Mouse (Mus musculus) forebrain, embryonic 14.5 days (tissue): ENCODE results near the gene Fus. TPM values are rescaled to one million over a fixed set of nuclear protein-coding genes. Genes with fewer than 3 reads are reported as not detected.

Source experiments
- ATAC-seq: fragments of 200-750 bp; cut with Nextera tagmentation; 2 replicates; pipeline ENCODE4 v1.8.0; 2017; ENCODE audit warnings: mild to moderate bottlenecking, moderate library complexity
- DNase-seq: peaks from one replicate; pipeline ENCODE4 v3.0.0-alpha.2; 2015; ENCODE audit warnings: low spot score
- H3K27ac ChIP-seq: fragments of 300-500 bp; sonication (generic); 2 replicates; pipeline ENCODE4 v1.5.1; 2014; ENCODE audit warnings: low read depth, mild to moderate bottlenecking, control low read depth, low read length, moderate library complexity
- H3K27me3 ChIP-seq: fragments of 300-500 bp; sonication (generic); replicated peaks from 2 replicates; pipeline ENCODE4 v1.6.1; 2014; ENCODE audit warnings: low read length, control low read depth, mixed read lengths; ENCODE audit not compliant: control insufficient read depth, insufficient read depth
- H3K36me3 ChIP-seq: fragments of 300-500 bp; sonication (generic); 2 replicates; pipeline ENCODE4 v1.6.1; 2014; ENCODE audit warnings: low read length, control low read depth; ENCODE audit not compliant: control insufficient read depth, insufficient read depth
- H3K4me1 ChIP-seq: fragments of 300-500 bp; sonication (generic); 2 replicates; pipeline ENCODE4 v1.6.1; 2014; ENCODE audit warnings: antibody characterized with exemption, low read length, control low read depth; ENCODE audit not compliant: control insufficient read depth, insufficient read depth
- H3K4me2 ChIP-seq: fragments of 300-500 bp; sonication (generic); 2 replicates; pipeline ENCODE4 v1.6.1; 2014; ENCODE audit warnings: mild to moderate bottlenecking, control low read depth, low read length
- H3K4me3 ChIP-seq: fragments of 300-500 bp; sonication (generic); 2 replicates; pipeline ENCODE4 v1.5.1; 2014; ENCODE audit warnings: low read depth, low read length, control low read depth
- H3K9ac ChIP-seq: fragments of 300-500 bp; sonication (generic); 2 replicates; pipeline ENCODE4 v1.6.1; 2014; ENCODE audit warnings: mild to moderate bottlenecking, low read length, control low read depth, moderate library complexity
- H3K9me3 ChIP-seq: fragments of 300-500 bp; sonication (generic); replicated peaks from 2 replicates; pipeline ENCODE4 v1.6.1; 2016; ENCODE audit warnings: low read length, control low read depth, mixed read lengths; ENCODE audit not compliant: control insufficient read depth
- WGBS: fragments of 180-500 bp; shearing (Covaris S2); extraction: QIAGEN DNeasy Blood & Tissue Kit; methylation state at CpG from one replicate; pipeline ENCODE4 v1.1.7; 2014; 5-methylcytosine and 5-hydroxymethylcytosine counted together
- polyA plus RNA-seq: library from polyadenylated mRNA; unstranded; fragments of >200 nt; fragmentation: Nextera tagmentation; extraction: Ambion mirVana; gene quantifications from 2 replicates; pipeline ENCODE4 v1.2.1, GENCODE M21; 2014

Gene Fus
- polyA plus RNA-seq, 1 experiment from 2014 or later = 60.1 TPM

DNA sequence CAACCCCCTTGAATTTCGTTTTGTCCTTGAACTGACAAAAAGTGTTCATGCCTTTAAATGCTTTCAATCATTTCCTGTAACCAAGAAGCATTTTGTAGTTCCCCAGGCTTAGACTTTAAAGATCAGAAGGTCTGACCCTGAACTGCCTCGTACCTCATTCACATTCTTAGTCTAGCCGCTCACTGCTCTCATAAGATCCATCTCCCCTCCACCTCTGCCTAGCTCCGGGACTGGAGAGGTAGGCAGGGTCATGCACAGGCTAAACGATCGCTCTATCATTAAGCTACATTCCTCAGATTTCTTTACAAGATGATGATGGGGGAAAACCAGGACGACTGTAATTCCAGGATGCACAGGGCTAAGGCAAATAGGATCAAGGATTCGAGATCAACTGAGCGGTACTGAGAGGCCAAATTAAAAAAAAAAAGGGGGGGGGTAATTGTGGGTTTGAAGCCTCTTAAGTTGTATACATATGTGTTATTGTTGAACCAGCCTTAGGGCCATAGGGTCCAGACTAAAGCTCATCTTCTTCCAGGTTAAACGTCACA is 812 bp upstream of the Fus start:
- no peaks in the 10 kb centered on the region for H3K27me3 ChIP-seq
- DNase-seq (no peak), ATAC-seq (no peak)

DNA sequence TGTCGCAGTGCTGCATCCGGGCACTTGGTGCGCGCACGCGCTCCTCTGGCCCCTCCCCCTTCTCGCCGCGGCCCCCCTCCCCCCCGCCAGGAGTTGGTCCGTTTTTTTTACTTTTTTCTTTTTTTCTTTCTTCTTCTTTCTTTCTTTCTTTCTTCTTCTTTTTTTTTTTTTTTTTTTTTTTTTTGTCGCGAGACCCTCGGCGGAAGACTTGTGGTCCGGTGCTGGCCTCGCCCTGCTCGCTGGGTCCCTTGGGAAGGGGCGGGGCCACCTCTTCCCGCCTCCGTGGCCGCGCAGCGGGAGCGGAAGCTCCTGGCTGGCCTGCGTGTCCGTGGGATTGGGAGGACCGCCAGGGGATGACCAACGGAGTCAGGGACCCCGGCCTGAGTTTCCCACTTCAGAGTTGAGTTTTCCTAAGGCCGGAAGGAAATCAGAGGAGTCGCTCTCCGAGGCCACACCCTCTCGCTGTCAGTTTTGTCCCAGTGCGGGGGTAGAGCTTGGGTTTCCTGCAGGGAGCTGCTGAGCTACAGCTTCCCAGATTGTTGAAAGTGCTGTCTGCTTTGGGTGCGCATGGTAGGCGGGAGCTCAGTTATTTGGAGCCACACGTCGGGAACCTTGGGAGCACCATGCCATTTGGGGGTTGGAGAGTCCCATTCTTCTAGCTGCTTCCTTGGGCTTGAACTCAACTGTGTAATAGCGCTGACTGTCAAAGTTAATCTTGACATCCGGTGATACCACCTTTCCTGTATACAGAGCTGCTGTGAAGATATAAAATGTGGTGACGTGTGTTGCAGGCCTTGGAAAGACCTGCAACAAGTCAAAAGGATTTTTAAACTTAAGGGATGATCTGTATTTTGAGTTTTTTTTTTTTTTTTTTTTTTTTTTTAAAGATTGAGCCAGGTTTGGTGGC is 918 bp downstream of the Fus start:
- Histone ChIP-seq H3K27me3 (no peaks in the 10 kb centered on the region), H3K27ac (peak overlapping the region; percentile 90), H3K4me1 (peaks cover 18% of the 10 kb centered on the region), H3K4me2 (peak overlapping the region; percentile 93), H3K36me3 (peaks cover 40% of the 10 kb centered on the region), H3K9me3 (no peaks in the 10 kb centered on the region), H3K4me3 (peak overlapping the region; percentile 72), H3K9ac (peak overlapping the region; percentile 89)
- under 1% methylated on average over 40 of the region's 42 CpGs for WGBS
- DNase-seq (peak; percentile 69), ATAC-seq (peak; percentile 37)

More for the DNA sequence above, 812 bp upstream of the Fus start:
- Histone ChIP-seq H3K4me2 (peak overlapping the region; percentile 78), H3K9ac (peak overlapping the region; percentile 89), H3K27ac (peak overlapping the region; percentile 90), H3K36me3 (peaks cover 22% of the 10 kb centered on the region), H3K9me3 (no peaks in the 10 kb centered on the region), H3K4me1 (peaks cover 18% of the 10 kb centered on the region), H3K4me3 (peak overlapping the region; percentile 72)
- 12% methylated on average over 10 of the region's 10 CpGs for WGBS

DNA sequence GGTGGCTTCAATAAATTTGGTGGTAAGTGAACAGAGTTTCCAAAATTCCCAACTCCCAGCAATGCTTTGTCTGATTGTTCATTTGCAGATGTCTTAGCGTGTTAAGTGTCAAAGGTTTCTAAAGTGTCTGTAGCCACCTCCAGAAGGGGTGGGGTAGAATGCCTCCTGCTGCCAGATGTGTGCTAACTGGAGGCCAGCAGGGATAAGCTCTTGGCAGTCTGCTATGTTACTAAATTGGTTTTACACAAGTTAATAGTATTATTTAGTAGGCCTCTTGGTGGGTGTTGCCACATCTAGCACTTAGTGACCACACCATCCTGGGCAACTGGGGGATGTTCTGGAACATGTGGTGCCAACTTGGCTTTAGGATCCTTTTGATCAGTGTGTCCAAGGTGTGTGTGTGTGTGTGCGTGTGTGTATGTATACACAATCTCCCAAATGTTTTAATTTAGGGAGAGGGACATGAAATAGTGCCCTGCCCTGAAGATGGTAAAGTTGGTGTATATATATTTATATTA is 7.2 kb downstream of the Fus start:
- H3K27ac ChIP-seq = no peak overlapping the region
- no peak overlapping the region for H3K4me2 ChIP-seq
- 75% methylated on average over 2 of the region's 2 CpGs for WGBS
- DNase-seq (no peak), ATAC-seq (no peak)
- H3K4me1 ChIP-seq = peaks cover 7% of the 10 kb centered on the region
- H3K9me3 ChIP-seq = no peaks in the 10 kb centered on the region
- no peaks in the 10 kb centered on the region for H3K27me3 ChIP-seq
- no peak overlapping the region for H3K9ac ChIP-seq
- no peak overlapping the region for H3K4me3 ChIP-seq
- peaks cover 97% of the 10 kb centered on the region for H3K36me3 ChIP-seq

DNA sequence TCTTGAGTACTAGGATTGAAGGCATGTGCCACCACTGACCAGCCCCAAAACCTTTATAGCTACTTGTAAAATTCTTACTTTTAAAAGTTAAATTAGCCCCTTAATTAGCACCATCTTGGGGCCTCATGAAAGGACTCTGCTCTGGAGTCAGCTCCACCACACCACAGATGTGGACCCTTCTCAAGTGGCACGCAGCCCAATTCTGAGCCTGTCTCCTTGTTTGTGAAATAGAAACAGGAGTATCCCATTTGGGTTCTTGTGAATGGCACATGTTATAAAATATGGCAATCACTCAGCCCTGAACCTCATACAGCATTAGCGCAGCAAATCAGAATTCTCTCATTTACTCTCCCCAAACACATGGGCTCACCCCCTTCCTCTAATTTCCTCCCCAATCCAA is 11.6 kb downstream of the Fus start:
- Histone ChIP-seq H3K4me3 (no peak overlapping the region), H3K9ac (no peak overlapping the region), H3K4me1 (no peaks in the 10 kb centered on the region), H3K27ac (no peak overlapping the region), H3K27me3 (no peaks in the 10 kb centered on the region), H3K36me3 (peaks cover 97% of the 10 kb centered on the region), H3K9me3 (no peaks in the 10 kb centered on the region), H3K4me2 (no peak overlapping the region)
- ATAC-seq (no peak), DNase-seq (no peak)
- 93% methylated on average over 2 of the region's 2 CpGs for WGBS

DNA sequence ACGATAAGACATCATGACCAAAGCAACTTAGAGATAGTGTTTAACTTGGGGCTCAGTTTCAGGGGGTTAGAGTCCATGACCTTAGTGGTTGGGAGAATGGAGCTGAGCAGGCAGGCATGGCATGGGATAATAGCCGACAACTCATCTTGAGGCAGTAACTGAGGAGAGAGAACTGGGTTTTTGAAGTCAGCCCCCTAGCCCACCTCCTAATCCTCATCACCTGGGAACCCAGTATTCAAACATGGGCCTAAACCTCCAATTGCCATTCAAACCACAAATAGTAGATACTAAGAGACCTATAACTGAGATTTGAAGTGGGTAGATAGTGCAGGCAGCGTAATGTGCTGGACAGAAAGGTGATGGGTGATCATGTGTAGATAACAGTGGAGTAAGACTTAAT is 13.3 kb downstream of the Fus start:
- H3K4me3 ChIP-seq = no peak overlapping the region
- no peak overlapping the region for H3K9ac ChIP-seq
- DNase-seq (no peak), ATAC-seq (no peak)
- H3K27ac ChIP-seq = no peak overlapping the region
- no peaks in the 10 kb centered on the region for H3K9me3 ChIP-seq
- WGBS = 96% methylated on average over 3 of the region's 3 CpGs
- H3K27me3 ChIP-seq = no peaks in the 10 kb centered on the region
- peaks cover 97% of the 10 kb centered on the region for H3K36me3 ChIP-seq
- no peaks in the 10 kb centered on the region for H3K4me1 ChIP-seq
- H3K4me2 ChIP-seq = no peak overlapping the region

DNA sequence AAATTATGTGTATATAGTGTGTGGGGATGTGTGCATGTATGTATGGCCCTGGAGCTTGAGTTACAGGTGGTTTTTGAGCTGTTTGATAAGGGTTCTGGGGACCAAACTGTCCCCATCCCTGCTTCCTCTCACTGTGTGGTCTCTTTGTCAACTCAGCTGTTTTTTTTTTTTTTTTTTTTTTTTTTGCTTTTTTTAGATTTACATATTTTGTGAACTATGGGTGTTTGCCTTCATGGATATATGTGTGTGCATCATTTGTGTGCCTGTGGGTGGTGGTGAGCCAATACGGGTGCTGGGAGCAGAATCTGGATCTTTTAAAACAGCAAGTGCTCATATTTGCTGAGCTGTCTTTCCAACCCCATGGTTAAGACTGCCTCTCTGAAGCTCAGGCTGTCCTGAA is 21.6 kb downstream of the Fus start:
- H3K36me3 ChIP-seq = peaks cover 74% of the 10 kb centered on the region
- no peak overlapping the region for H3K9ac ChIP-seq
- H3K4me3 ChIP-seq = no peak overlapping the region
- no peak overlapping the region for H3K4me2 ChIP-seq
- H3K9me3 ChIP-seq = no peaks in the 10 kb centered on the region
- ATAC-seq (no peak), DNase-seq (no peak)
- no peaks in the 10 kb centered on the region for H3K27me3 ChIP-seq
- H3K4me1 ChIP-seq = no peaks in the 10 kb centered on the region
- 93% methylated on average over 1 of the region's 1 CpGs for WGBS
- H3K27ac ChIP-seq = no peak overlapping the region

DNA sequence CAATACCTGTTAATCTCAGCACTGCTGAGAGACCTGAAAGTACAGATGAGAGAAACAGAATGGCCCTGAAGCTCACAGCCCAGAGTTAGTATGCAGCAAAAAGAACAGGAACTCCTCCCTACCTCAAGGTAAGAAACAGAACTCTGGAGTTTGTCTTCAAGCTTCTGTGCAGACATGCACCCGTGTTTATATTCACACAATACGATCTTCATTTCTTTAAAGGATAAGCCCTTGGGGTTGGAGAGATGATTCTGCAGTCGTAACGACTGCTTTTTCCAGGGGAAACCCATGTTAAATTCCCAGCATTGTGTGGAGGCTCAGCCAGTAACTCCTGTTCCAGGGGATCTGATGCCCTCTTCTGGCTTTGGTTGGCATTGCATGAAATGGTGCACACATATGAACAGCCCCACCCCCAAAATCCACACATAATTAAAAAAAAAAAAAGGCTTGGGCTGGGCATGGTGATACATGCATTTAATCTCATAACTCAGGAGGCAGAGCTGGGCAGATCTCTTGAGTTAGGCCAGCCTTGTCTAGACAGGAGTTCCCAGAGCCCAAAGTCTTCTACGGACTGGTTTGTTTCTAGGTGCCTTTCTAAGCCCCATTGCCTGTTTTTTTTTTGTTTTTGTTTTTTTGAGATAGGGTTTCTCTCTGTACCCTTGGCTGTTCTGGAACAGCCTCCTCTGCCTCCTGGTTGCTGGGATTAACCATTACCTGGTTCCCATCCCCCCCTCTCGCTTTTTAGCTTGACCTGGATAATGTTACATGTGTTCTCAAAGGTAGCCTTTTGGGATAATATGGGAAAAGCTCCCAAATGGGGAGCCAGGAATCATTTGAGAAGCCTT is 24.6 kb downstream of the Fus start:
- H3K9ac ChIP-seq = no peak overlapping the region
- no peak overlapping the region for H3K4me2 ChIP-seq
- peak; percentile 85 for DNase-seq
- no peaks in the 10 kb centered on the region for H3K27me3 ChIP-seq
- ATAC-seq = peak; percentile 69
- H3K27ac ChIP-seq = no peak overlapping the region
- no peak overlapping the region for H3K4me3 ChIP-seq
- H3K9me3 ChIP-seq = no peaks in the 10 kb centered on the region
- no peaks in the 10 kb centered on the region for H3K4me1 ChIP-seq
- 55% methylated on average over 6 of the region's 6 CpGs for WGBS
- H3K36me3 ChIP-seq = peaks cover 45% of the 10 kb centered on the region

DNA sequence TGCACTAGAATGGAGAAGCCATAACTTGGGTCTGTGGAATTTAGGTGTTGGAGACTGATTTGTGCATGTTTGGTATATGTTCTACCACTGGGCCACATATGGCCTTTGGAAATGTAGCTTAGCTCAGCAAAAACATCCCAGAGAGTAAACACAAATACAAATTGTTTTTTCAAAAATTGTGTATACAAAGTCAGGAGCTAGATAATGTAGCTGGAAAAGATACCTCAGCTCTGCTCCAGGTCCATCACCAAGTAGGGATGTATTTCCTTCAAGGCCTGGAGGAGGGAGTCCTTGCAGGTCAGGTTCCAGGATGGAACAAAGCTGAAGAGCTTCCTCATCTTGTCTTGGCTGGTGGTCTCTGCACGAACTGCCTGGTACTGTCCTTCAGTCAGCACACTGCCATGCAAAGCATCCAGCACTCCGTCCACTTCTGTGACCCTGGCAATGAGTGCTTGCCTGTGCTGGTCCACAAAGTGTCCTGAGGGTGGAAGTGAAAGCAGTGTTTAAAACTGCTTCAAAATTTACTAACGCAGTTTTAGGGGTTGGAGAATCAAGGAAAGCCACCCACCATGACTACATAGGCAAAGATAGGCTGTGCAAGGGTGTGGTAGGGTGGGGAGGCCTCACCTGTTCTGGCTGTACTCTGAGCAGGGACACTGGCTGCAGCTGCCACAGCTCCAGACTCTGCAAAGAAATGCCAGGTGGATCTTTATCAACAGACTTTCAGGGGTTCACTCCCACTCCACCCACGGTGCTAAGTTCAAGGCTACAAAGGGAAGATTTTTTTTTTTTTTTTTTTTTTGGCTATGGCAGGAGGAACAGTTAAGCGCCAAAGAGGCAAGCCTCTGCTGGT is 25.5 kb downstream of the Fus start:
- Histone ChIP-seq H3K36me3 (peaks cover 36% of the 10 kb centered on the region), H3K4me3 (no peak overlapping the region), H3K9ac (no peak overlapping the region), H3K4me2 (no peak overlapping the region), H3K9me3 (no peaks in the 10 kb centered on the region), H3K27me3 (no peaks in the 10 kb centered on the region), H3K4me1 (no peaks in the 10 kb centered on the region), H3K27ac (no peak overlapping the region)
- no peak for ATAC-seq
- DNase-seq = no peak
- 54% methylated on average over 5 of the region's 5 CpGs for WGBS
